Mouse (Mus musculus): ENCODE results near the gene Sh2d5. TPM values are rescaled to one million over a fixed set of nuclear protein-coding genes. Genes with fewer than 3 reads are reported as not detected.

Sh2d5 gene
- polyA plus RNA-seq, 1 experiment from 2014 or later, result 20.3 TPM

- no peaks in the 10 kb centered on the region for H3K27me3 ChIP-seq
- ATAC-seq (ENCODE audit: low FRiP score, low read depth), result peak; percentile 98
- peak within 1 kb of the TSS; percentile 81 for H3K4me2 ChIP-seq
- H3K4me3 ChIP-seq, result peak within 1 kb of the TSS; percentile 79
- peaks cover 4% of the 10 kb centered on the region; the same call in 1 of the 2 replicates for H3K36me3 ChIP-seq
- H3K4me1 ChIP-seq (replicated peaks), result peaks cover 40% of the 10 kb centered on the region
- no peaks in the 10 kb centered on the region for H3K9me3 ChIP-seq
- H3K27ac ChIP-seq (replicated peaks), result peak within 1 kb of the TSS; percentile 82
- 0% methylated on average over 64 of the region's 64 CpGs for WGBS
- H3K9ac ChIP-seq, result peak within 1 kb of the TSS; percentile 89
These were observed 54.3 kb downstream of the Sh2d5 start, which contains the start of gene Ddost for GRCm38 (mm10) chr4:138304340-138305104. Ddost (plus strand) TSS chr4:138304730.

- Histone ChIP-seq H3K4me2 (no peak overlapping the region), H3K36me3 (peaks cover 17% of the 10 kb centered on the region), H3K4me3 (no peak overlapping the region), H3K27me3 (no peaks in the 10 kb centered on the region), H3K9ac (no peak overlapping the region), H3K9me3 (no peaks in the 10 kb centered on the region), H3K4me1 (replicated peaks) (peaks cover 40% of the 10 kb centered on the region), H3K27ac (replicated peaks) (no peak overlapping the region)
- WGBS, result 74% methylated on average over 3 of the region's 3 CpGs
- ATAC-seq (ENCODE audit: low FRiP score, low read depth), result no peak
These were observed 56.8 kb downstream of the Sh2d5 start for GRCm38 (mm10) chr4:138307025-138307424.

GRCm38 (mm10) chr4:138307739-138308138, 57.5 kb downstream of the Sh2d5 start:
- H3K4me3 ChIP-seq, result no peak overlapping the region
- peaks cover 40% of the 10 kb centered on the region for H3K4me1 ChIP-seq (replicated peaks)
- no peak overlapping the region for H3K27ac ChIP-seq (replicated peaks)
- no peaks in the 10 kb centered on the region for H3K27me3 ChIP-seq
- whole genome bisulfite sequencing, result 89% methylated on average over 12 of the region's 12 CpGs
- H3K4me2 ChIP-seq, result no peak overlapping the region
- H3K36me3 ChIP-seq, result peaks cover 24% of the 10 kb centered on the region
- no peak for ATAC-seq (ENCODE audit: low FRiP score, low read depth)
- H3K9ac ChIP-seq, result no peak overlapping the region
- no peaks in the 10 kb centered on the region for H3K9me3 ChIP-seq

- H3K9me3 ChIP-seq, result no peaks in the 10 kb centered on the region
- no peak overlapping the region for H3K4me3 ChIP-seq
- peaks cover 24% of the 10 kb centered on the region for H3K4me1 ChIP-seq (replicated peaks)
- WGBS, result 96% methylated on average over 19 of the region's 19 CpGs
- H3K36me3 ChIP-seq, result peaks cover 51% of the 10 kb centered on the region
- ATAC-seq (ENCODE audit: low FRiP score, low read depth), result no peak
- H3K4me2 ChIP-seq, result no peak overlapping the region
- H3K27me3 ChIP-seq, result no peaks in the 10 kb centered on the region
- H3K9ac ChIP-seq, result no peak overlapping the region
- no peak overlapping the region for H3K27ac ChIP-seq (replicated peaks)
These were observed 60.2 kb downstream of the Sh2d5 start for GRCm38 (mm10) chr4:138310311-138310910.

Other genes starting within 250 kb of the Sh2d5 start
- gene Hp1bp3, start 34.1 kb upstream of the Sh2d5 start, polyA plus RNA-seq (2015; fragmentation: Nextera tagmentation; extraction: Ambion mirVana), result 173 and 185 TPM in 2 replicates
- 3.9 and 4.5 TPM in 2 replicates for gene Kif17, start within 50 bp of the Sh2d5 start, polyA plus RNA-seq (2015; fragmentation: Nextera tagmentation; extraction: Ambion mirVana)
- 210 and 220 TPM in 2 replicates for gene Ddost, start 54.3 kb downstream of the Sh2d5 start, polyA plus RNA-seq (2015; fragmentation: Nextera tagmentation; extraction: Ambion mirVana)
- gene Pink1, start 75.9 kb downstream of the Sh2d5 start, polyA plus RNA-seq (2015; fragmentation: Nextera tagmentation; extraction: Ambion mirVana), result 105 and 111 TPM in 2 replicates
- 4.5 and 6.5 TPM in 2 replicates for gene Cda, start 117.6 kb downstream of the Sh2d5 start, polyA plus RNA-seq (2015; fragmentation: Nextera tagmentation; extraction: Ambion mirVana)
- gene Fam43b, start 146.1 kb downstream of the Sh2d5 start, polyA plus RNA-seq (2015; fragmentation: Nextera tagmentation; extraction: Ambion mirVana), result 15.7 and 16.5 TPM in 2 replicates
- 17.6 and 19.2 TPM in 2 replicates for gene Mul1, start 184.3 kb downstream of the Sh2d5 start, polyA plus RNA-seq (2015; fragmentation: Nextera tagmentation; extraction: Ambion mirVana)
- gene Camk2n1, start 203.9 kb downstream of the Sh2d5 start, polyA plus RNA-seq (2015; fragmentation: Nextera tagmentation; extraction: Ambion mirVana), result 16.9 and 17.0 TPM in 2 replicates

All from hindbrain, embryonic 15.5 days (tissue).